10 mouse cellular contexts compared by ENCODE assay signal in genomic region chr4:125126186-125126585, GRCm38 (mm10). TPM values are rescaled to one million over a fixed set of nuclear protein-coding genes. Genes with fewer than 3 reads are reported as not detected.
A peak's percentile ranks its signal among the peaks of the same experiment; 100 is the strongest.
DNase-seq lines count a peak whose midpoint lies in the region; ATAC-seq and TF ChIP-seq lines count a peak whose summit lies in the region.
"Had no signal": no experiment of that assay in that cellular context is flagged by ENCODE, and none has a peak within 500 bp of the region (broad histone marks: within the 10 kb centered on the region; RNA-seq: fewer than 3 reads in every experiment).

No protein-coding gene starts in this region.

- H3K9me3 ChIP-seq in limb, embryonic 13.5 days, result no peaks in the 10 kb centered on the region
- no peaks in the 10 kb centered on the region for H3K9me3 ChIP-seq in limb, embryonic 10.5 days (replicated peaks)
- H3K9me3 ChIP-seq: limb, embryonic 12.5 days had no signal

- H3K27ac ChIP-seq in limb, embryonic 13.5 days, result no peak overlapping the region
- H3K27ac ChIP-seq in limb, embryonic 10.5 days, result no peak overlapping the region
- H3K27ac ChIP-seq in small intestine, adult 2 months (ENCODE audit: insufficient read depth, low read depth, low read length), result peak overlapping the region; percentile 100
- H3K27ac ChIP-seq: hindbrain, embryonic 14.5 days; limb, embryonic 12.5 days had no signal

- peaks cover 46% of the 10 kb centered on the region for H3K27me3 ChIP-seq in limb, embryonic 13.5 days
- H3K27me3 ChIP-seq in limb, embryonic 10.5 days (ENCODE audit: low read depth, poor library complexity, severe bottlenecking), result peaks cover 49% of the 10 kb centered on the region
- no peaks in the 10 kb centered on the region for H3K27me3 ChIP-seq in small intestine, adult 2 months (ENCODE audit: control insufficient read depth, insufficient read depth, low read length)

- DNase-seq in limb, embryonic 10.5 days (ENCODE audit: low spot score), result no peak
- peak; percentile 14 for DNase-seq in adipocyte (ENCODE audit: low spot score)
- DNase-seq in induced T-regulatory cell, adult 2 months (ENCODE audit: low read depth), result peak; percentile 60
- DNase-seq in spleen, postnatal 10 days (ENCODE audit: low spot score in 2 of 2), result no peak
- DNase-seq in urinary bladder, postnatal 14 days (ENCODE audit: low spot score), result no peak
- DNase-seq: layer of hippocampus, postnatal 36 days had no signal

- no peak for TF ChIP-seq POLR2A in small intestine, adult 2 months (IDR thresholded peaks at IDR 0.05; ENCODE audit: low read depth, low read length)

- WGBS in limb, embryonic 13.5 days, result 86% methylated on average over 3 of the region's 3 CpGs
- WGBS in limb, embryonic 10.5 days, result 91% methylated on average over 3 of the region's 3 CpGs
- WGBS in small intestine, adult 2 months, result 27% methylated on average over 3 of the region's 3 CpGs

- TF ChIP-seq CTCF in small intestine, adult 2 months (IDR thresholded peaks at IDR 0.05; ENCODE audit: extremely low read depth, insufficient read length, insufficient replicate concordance, low read depth, low read length), result no peak

- 0 out of 2 replicates have a peak overlapping the region, but pooled peaks have one; percentile 99 for H3K4me2 ChIP-seq in limb, embryonic 13.5 days (replicated peaks)

- peaks cover 37% of the 10 kb centered on the region for H3K4me1 ChIP-seq in limb, embryonic 13.5 days
- H3K4me1 ChIP-seq in limb, embryonic 10.5 days, result peaks cover 47% of the 10 kb centered on the region
- peaks cover 36% of the 10 kb centered on the region for H3K4me1 ChIP-seq in small intestine, adult 2 months (ENCODE audit: control insufficient read depth, insufficient read depth, insufficient read length, low read length)

- ATAC-seq in limb, embryonic 13.5 days (ENCODE audit: low FRiP score, low read depth), result no peak

- H3K4me3 ChIP-seq in limb, embryonic 13.5 days, result no peak overlapping the region
- no peak overlapping the region for H3K4me3 ChIP-seq in limb, embryonic 10.5 days
- H3K4me3 ChIP-seq in small intestine, adult 2 months (ENCODE audit: low read depth, low read length), result peak overlapping the region; percentile 77

- H3K36me3 ChIP-seq in limb, embryonic 13.5 days, result no peaks in the 10 kb centered on the region
- no peaks in the 10 kb centered on the region for H3K36me3 ChIP-seq in limb, embryonic 10.5 days
- peaks cover 26% of the 10 kb centered on the region for H3K36me3 ChIP-seq in small intestine, adult 2 months (ENCODE audit: control insufficient read depth, insufficient read depth, low read length)
- H3K36me3 ChIP-seq: limb, embryonic 12.5 days had no signal

- H3K9ac ChIP-seq in limb, embryonic 13.5 days, result no peak overlapping the region
- H3K9ac ChIP-seq: hindbrain, embryonic 14.5 days; limb, embryonic 12.5 days had no signal

RNA-seq across cellular contexts. Expression of gene Zc3h12a, which starts 1.5 kb away (rescaled TPM):
- polyA plus RNA-seq in limb, embryonic 13.5 days (2015; fragmentation: Nextera tagmentation; extraction: Ambion mirVana), result 0.41 and 0.46 TPM in 2 replicates
- 0.23 and 0.58 TPM in 2 replicates for polyA plus RNA-seq in limb, embryonic 10.5 days (2016; fragmentation: Nextera tagmentation; extraction: Ambion mirVana)
- polyA plus RNA-seq in small intestine, adult 2 months (2012; rRNA removed), result 27.1 and 36.7 TPM in 2 replicates

RNA-seq across cellular contexts. Expression of gene Meaf6, which starts 41.3 kb away (rescaled TPM):
- 67.8 and 69.8 TPM in 2 replicates for polyA plus RNA-seq in limb, embryonic 13.5 days (2015; fragmentation: Nextera tagmentation; extraction: Ambion mirVana)
- polyA plus RNA-seq in limb, embryonic 10.5 days (2016; fragmentation: Nextera tagmentation; extraction: Ambion mirVana), result 64.2 and 70.9 TPM in 2 replicates
- 3.5 and 9.1 TPM in 2 replicates for polyA plus RNA-seq in small intestine, adult 2 months (2012; rRNA removed)

RNA-seq across cellular contexts. Expression of gene Snip1, which starts 59.7 kb away (rescaled TPM):
- 32.6 and 33.0 TPM in 2 replicates for polyA plus RNA-seq in limb, embryonic 13.5 days (2015; fragmentation: Nextera tagmentation; extraction: Ambion mirVana)
- 35.5 and 35.7 TPM in 2 replicates for polyA plus RNA-seq in limb, embryonic 10.5 days (2016; fragmentation: Nextera tagmentation; extraction: Ambion mirVana)
- 4.2 and 6.2 TPM in 2 replicates for polyA plus RNA-seq in small intestine, adult 2 months (2012; rRNA removed)

Comparison
In these comparisons a context has a peak if more than half of its experiments do, and no peak if none do; other contexts are left out.
1. DNase-seq: peak in adipocyte (single experiment) and induced T-regulatory cell, adult 2 months (single experiment); none in limb, embryonic 10.5 days (single experiment), spleen, postnatal 10 days (0 of 2) and urinary bladder, postnatal 14 days (single experiment).
2. RNA of gene Zc3h12a, which starts 1.5 kb away (polyA plus RNA-seq): 27.1 to 36.7 TPM in small intestine, adult 2 months; 0.23 to 0.58 TPM in limb, embryonic 10.5 days and 0.41 to 0.46 TPM in limb, embryonic 13.5 days; every median in the first group is over 10 times any median in the second.